Mouse (Mus musculus): ENCODE data around the gene Tcte3. TPM values are rescaled to one million over a fixed set of nuclear protein-coding genes. Genes with fewer than 3 reads are reported as not detected.
"Not testable (repeated sequence)": the region's sequence is repeated elsewhere in the genome, so short reads cannot be mapped to it uniquely, and the experiment has no call there.

The Tcte3 gene
- polyA plus RNA-seq, 1 experiment from 2014 or later, result not detected

- whole genome bisulfite sequencing, result under 1% methylated on average over 4 of the region's 7 CpGs
- H3K4me1 ChIP-seq (ENCODE audit: control insufficient read depth, insufficient read depth, low read length); H3K27me3 ChIP-seq (ENCODE audit: control insufficient read depth, insufficient read depth, low read length); H3K9ac ChIP-seq (ENCODE audit: low read length); ATAC-seq (replicated peaks; ENCODE audit: extremely low read depth, insufficient read depth, low FRiP score); H3K4me2 ChIP-seq (ENCODE audit: low read depth, low read length); H3K36me3 ChIP-seq (ENCODE audit: control insufficient read depth, insufficient read depth); H3K9me3 ChIP-seq (replicated peaks; ENCODE audit: control insufficient read depth, low read length); H3K27ac ChIP-seq (ENCODE audit: low read length); H3K4me3 ChIP-seq (ENCODE audit: low read length): not testable (repeated sequence)
These were observed 63.4 kb downstream of the Tcte3 start for GRCm38 (mm10) chr17:14977718-14978361.

Other genes with a start within 250 kb of the Tcte3 start
- gene Wdr27, start 98.3 kb downstream of the Tcte3 start, polyA plus RNA-seq (2015; fragmentation: Nextera tagmentation; extraction: Ambion mirVana), result 3.0 and 3.5 TPM in 2 replicates
- 28.8 and 30.2 TPM in 2 replicates for gene 1600012H06Rik, start 98.3 kb downstream of the Tcte3 start, polyA plus RNA-seq (2015; fragmentation: Nextera tagmentation; extraction: Ambion mirVana)
- 27.2 TPM in 2 replicates for gene Phf10, start 80.2 kb downstream of the Tcte3 start, polyA plus RNA-seq (2015; fragmentation: Nextera tagmentation; extraction: Ambion mirVana)
- 6.3 and 6.4 TPM in 2 replicates for gene 9030025P20Rik, start 63.0 kb downstream of the Tcte3 start, polyA plus RNA-seq (2015; fragmentation: Nextera tagmentation; extraction: Ambion mirVana)
- gene Gm3417, start 62.7 kb downstream of the Tcte3 start, polyA plus RNA-seq (2015; fragmentation: Nextera tagmentation; extraction: Ambion mirVana), result 2.1 TPM in 1 of 2 replicates, not detected in the other
- 5.1 and 5.3 TPM in 2 replicates for gene Gm3435, start 31.3 kb downstream of the Tcte3 start, polyA plus RNA-seq (2015; fragmentation: Nextera tagmentation; extraction: Ambion mirVana)
- gene Ermard, start 280 bp downstream of the Tcte3 start, polyA plus RNA-seq (2015; fragmentation: Nextera tagmentation; extraction: Ambion mirVana), result 57.1 and 68.3 TPM in 2 replicates
- gene Gm3448, start within 50 bp of the Tcte3 start, polyA plus RNA-seq (2015; fragmentation: Nextera tagmentation; extraction: Ambion mirVana), result 2.0 and 2.7 TPM in 2 replicates

All from heart, embryonic 16.5 days (tissue).